Mouse (Mus musculus) adrenal gland, postnatal 14 days (tissue): ENCODE measurements around the gene Vkorc1l1. TPM values are rescaled to one million over a fixed set of nuclear protein-coding genes. Genes with fewer than 3 reads are reported as not detected.
A peak's percentile ranks its signal among the peaks of the same experiment; 100 is the strongest.

Experiments
- DNase-seq: peaks from one replicate; pipeline ENCODE4 v3.0.0; 2021; ENCODE audit warnings: mixed read lengths
- total RNA-seq: library from RNA; stranded (reverse); gene quantifications from 2 replicates; pipeline ENCODE4 v1.2.3, GENCODE M21; 2021

Vkorc1l1 gene
- total RNA-seq, 1 experiment from 2014 or later: 30.1 TPM

DNA sequence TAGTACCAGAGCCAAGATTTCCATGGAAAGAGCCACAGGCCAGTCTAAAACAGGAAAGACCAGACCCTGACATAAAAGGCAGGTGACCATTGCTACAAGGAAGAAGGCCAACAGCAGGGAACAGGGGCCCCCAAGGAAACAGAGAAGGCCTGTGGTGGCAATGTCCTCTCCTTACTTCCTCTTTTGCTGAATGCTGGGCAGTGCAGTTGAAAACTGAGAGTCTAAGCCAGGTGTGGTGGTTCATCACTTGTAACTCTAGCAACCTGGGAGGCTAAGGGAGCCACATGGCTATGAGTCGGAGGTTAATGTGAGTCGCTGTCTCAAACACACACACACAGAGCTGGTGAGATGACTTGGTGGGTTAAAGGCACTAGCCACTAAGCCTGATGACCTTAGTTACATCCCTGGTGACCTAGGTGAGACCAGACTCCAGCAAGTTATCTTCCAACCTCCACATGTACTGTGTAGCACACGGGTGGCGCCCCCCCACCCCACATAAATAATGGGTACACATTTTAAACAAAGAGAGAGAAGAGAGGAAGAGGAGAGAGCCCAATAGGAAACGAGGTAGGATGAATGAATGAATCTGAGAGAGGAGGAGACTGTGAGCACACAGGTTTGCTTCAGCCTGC lies 59.7 kb downstream of the Vkorc1l1 start:
- no peak for DNase-seq

DNA sequence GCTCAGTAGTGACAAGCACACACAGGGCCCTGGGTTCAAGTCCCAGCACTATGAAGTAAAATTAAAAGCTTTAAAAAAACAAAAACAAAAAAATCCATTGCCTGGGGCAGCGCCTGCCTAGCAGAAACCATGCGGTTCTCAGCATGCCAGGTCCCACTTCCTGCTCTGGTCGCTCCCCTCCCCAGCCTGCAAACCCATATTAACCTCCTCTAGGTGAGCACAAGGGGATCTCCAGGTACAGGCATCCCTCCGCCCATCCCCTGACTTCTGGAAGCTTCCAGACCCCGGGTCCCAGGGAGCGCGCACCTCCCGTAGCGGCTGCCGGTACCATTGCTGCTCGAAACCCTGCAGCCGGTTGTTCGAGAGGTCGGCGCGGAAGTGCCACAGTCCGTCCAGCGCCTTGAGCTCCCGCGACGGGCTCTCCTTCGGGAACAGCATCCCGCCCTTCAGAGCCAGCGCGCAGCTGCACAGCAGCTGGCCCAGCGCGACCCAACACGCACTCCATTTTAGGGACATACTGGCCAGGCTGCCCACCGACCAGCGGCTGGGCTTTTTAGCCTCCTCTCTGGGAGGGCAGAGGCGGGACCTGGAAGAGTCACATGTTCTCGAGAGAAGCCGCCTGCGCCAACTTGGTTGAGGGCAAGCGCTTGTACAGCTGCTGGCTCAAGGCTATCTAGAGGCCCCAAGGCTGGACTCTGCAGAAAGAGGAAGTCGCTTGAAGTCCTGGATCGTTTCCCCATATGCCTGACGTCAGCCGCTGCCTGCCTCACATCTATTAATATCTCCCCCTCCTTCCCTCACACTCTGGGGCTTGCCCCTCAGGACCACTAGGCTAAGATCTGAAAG lies 60.8 kb downstream of the Vkorc1l1 start, which contains the start of gene Gusb:
TSS of gene Gusb (minus strand) at position 749 of the 846 bp plus-strand sequence.
- DNase-seq: peak; percentile 94

DNA sequence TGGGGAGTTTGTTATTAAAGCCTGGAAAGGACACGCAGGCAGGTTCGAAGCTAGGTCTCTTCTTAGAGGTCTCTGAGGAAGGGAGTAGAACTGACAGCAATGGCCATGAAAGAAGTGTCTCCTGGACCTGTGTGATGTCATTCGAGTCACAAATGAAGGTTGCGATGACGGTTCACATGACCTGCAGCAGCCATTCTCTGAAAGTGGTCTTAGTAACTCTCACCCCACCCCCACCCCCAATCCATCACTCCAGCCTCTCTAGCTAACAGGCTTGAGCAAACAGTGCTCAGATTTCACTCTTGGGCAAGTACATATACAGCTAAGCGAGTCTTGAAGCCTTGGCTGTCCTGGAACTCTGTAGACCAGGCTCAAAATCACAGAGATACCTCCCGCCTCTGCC lies 61.5 kb downstream of the Vkorc1l1 start:
- DNase-seq: no peak

DNA sequence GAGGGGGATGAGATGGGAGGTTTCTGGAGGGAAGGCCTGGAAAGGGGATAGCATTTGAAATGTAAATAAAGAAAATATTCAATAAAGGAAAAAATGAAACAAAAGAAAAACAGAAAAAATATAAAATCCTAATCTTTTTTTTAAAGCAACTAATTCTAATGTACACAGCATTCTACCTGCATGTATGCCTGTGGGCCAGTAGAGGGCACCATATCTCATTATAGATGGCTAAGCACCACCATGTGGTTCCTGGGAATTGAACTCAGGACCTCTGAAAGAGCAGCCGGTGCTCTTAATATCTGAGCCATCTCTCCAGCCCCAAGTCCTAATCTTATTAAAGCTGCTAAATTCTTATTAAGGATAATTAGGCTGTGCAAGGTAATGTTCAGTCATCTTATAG lies 65.6 kb downstream of the Vkorc1l1 start:
- DNase-seq: no peak

DNA sequence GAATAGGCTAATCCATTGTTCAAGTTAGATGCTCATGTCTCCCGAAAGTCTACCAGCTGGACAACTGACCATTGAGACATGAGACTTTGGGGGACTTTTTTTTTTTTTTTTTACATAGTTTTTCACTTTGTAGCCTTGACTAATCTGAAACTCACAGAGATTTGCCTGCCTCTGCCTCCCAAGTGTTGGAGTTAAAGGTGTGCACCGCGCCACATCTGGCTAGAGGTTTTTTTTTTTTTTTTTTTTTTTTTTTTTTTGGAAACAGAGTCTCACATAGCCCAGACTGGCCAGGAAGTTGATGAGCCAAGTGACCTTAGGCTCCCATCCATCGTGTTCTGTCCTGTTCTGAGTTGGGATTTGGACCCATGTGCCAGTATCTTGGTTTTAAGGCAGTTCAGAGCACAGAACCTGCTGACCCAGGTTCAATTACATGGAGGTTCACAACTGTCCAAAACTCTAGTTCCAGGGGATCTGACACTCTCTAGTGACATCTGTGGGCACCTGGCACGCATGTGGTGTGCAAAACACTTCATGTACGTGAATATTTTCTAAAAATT lies 66.3 kb downstream of the Vkorc1l1 start:
- no peak for DNase-seq

DNA sequence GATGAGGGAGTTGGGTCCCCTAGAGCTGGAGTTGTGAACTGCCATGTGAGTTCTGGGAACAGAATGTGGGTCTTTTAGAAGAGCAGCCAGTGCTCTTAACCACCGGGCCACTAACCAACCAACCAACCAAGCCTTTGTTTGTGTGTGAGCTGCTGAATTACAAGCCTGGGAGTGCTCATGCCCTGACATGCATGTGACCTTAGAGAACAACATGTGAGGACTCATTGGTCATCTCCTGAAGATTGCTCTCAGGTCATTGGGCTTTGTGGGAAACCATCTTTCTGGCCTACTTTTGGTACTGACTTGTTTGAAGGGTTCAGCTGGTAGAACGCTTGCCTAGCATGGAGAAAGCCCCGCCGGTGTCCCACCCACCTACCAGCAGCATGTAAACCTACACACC lies 68.0 kb downstream of the Vkorc1l1 start:
- DNase-seq: no peak

DNA sequence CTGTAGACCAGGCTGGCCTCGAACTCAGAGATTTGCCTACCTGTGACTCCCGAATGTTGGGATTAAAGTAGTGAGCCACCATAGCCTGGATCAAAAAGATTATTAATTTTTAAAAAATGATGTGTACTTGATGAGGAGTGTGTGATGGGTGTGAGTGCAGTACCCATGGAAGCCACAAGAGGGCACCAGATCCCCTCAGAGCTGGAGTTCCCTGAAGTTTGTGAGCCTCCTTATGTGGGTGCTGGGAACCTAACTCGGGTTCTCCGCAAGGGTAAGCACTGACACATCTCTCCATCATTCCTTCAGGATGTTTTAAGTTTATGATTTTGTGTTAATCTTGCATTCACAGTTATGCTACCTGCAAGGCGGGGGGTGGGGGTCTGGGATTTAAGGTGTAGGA lies 69.2 kb downstream of the Vkorc1l1 start:
- no peak for DNase-seq

DNA sequence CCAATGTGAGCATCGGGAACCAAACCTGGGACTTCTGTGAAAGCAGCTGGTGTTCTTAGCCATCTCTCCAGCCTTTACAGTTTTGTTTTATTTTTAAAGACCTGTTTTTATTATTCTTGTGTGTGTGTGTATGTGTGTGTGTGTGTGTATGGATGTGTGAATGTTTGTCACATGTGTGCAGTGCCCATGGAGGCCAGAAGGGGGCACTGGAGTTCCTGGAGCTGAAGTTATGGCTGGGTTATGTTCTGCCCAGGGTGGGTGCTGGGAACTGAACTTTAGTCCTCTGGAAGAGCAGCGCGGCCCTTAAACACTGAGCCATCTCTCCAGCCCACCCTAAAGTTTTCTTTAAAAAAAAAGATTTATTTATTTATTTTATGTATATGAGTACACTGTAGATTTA lies 73.3 kb downstream of the Vkorc1l1 start:
- no peak for DNase-seq

DNA sequence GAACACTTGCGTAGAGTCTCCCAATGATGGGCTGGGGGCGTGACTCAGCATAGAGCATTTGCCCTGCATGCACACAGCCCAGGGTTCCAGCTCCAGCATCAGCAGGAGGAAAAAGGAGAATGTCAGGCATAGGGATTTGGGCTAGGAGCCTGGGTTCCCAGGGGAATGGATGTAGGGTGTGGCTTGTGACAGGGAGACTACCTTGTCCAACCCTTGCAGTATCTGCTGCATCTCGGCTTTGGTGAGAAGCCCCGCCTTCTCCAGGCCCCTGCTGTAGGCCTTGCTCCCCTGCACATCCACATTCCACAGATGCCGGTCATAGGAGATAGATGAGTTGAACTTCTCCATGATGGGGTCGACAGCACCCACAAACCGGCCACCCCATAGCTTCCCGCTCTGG lies 77.7 kb downstream of the Vkorc1l1 start:
- no peak for DNase-seq

DNA sequence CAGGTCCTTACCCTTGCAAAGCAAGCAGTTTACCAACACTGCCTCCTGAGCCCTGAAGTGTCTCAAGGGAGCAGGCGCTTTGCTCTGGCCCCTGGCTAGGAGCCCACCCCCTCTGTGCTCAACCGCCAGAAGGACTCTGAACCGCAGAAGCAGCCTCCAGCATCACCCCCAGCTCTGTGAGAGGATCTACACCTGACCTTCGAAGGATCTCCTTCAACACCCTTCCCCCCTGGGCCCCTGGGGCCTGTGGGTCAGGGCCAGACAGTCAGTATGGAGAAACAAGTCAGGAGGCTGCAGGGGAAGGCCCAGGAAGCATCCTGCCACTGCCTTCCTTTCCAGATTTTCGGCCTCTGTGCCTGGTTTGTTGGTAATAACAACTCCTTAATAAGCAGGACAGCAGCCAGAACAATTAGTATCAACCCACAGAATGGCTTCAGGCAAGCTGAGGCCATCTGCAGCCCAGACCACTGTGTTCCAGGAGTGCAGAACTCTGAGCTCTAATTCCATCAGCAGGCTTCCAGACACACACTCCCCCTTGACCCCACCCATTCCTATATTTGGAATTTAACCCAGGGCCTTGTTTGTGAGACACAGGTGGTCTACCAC lies 79.7 kb downstream of the Vkorc1l1 start:
- peak; percentile 40 for DNase-seq

DNA sequence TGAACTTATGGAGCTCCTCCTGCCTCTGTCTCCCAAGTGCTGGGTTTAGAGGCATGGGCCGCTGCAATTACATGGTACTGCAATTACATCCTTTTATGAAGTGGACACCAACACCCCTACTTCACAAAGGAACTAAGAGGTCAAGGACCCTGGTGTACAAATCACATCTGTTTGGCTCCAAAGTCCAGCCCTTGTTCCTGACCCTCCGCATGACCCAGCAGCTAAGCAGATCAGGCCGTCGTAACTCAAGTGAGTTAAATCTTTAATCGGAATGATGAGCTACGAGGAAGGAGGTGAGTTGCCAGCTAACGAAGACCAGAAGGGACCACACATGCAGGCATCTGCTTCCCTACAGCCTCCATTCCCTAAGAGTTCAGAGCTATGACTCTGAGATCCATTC lies 80.6 kb downstream of the Vkorc1l1 start:
- DNase-seq: no peak

DNA sequence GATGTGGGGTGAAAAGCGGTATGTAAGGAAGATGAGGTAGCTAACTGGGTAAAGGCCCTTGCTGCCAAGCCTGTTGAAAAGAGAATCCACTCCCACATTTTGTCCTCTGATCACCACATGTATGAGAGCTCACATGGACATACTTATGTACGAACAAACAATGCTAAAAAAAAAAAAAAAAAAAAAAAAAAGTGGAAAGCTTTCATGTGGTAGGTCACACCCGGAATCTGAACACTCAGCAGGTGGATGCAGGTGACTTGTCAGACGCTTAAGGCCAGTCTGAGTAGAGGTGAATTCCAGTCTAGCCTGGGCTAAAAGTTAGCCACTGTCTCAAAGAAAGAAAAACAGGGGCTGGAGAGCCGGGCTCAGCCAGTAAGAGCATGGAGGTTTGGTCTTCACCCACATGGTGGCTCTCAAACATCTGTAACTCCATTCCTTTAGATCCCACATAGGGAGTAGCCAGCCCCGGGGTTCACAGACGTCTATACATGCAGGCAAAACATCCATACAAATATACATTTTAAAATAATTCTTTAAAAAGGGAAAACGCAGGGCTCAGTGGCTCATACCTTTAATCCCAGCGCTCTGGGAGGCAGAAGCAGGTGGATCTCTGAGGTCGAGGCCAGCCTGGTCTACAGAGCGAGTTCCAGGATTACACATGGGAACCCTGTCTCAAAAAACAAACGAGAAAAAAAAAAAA lies 81.4 kb downstream of the Vkorc1l1 start:
- DNase-seq: no peak

DNA sequence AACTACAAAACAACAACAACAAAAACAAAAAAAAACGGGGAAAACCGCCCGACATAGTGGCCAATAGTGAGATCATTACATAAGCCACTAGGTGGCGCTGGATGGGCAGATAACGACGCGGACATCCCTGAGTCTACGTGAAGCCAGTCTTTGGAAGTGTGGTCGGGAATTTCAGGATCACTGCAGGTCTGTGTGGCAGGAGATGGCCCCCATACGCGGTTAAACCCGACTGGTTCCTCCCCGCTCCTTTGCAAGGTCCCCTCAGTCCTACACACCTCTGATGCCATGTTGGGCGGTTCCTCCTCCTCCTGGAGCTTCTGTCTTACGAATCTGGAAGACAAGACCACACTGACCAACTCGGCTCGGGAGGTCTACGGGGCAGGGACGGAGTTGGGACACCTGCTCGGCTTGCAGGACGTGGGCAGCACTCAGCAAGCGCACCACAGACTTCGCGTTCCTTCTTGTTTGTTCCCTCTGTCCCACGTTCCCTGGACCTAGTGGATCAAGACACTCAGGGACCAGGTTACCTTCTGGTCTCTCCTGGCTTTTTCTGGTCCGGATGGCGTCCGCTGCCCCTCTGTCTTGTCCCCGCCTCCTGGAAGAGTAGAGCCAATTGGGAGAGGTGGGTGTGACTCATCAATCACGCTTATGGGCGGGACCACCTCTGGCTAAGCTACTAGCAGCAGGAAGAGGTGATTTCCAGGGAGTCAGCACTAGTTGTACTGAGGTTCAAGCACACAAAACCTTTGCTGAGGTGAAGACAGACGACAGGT lies 82.2 kb downstream of the Vkorc1l1 start:
- DNase-seq: peak; percentile 94

DNA sequence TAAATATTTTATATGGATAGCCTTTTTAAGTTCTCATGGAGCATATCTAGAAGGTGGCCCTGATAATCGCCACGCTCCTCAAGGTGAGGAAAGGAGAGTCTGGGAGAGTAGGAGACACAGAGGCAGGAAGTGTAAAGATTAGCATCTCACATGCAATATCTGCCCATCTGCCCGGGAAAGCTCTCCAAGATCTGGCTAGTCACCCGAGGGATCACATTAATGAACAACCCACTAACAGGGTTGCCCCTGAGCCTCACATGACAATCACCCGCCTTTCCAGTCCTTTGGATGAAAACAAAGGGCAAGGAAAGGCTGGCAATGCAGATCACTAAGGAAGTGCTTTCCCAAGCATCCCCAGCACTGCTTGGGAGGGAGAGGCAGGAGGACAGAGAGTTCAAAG lies 85.4 kb downstream of the Vkorc1l1 start:
- no peak for DNase-seq

DNA sequence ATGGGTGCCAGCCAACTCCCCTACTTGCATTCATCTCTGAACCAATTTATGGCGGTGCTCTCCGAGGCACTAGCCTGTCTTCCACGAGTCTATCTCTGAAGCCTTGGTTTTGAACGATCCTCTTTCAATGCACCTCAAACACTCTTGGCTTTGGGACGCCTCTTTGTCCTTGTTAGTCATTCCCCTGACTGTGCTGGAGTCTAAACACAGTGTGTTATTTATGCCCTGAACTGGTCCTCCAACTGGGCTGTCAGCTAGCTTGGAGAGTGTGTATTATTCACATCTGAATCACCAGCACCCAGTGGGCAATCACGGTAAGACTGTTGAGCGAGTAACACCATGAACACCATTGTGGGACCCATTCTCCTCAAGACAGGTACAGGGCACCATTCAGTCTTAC lies 85.9 kb downstream of the Vkorc1l1 start:
- peak; percentile 66 for DNase-seq

DNA sequence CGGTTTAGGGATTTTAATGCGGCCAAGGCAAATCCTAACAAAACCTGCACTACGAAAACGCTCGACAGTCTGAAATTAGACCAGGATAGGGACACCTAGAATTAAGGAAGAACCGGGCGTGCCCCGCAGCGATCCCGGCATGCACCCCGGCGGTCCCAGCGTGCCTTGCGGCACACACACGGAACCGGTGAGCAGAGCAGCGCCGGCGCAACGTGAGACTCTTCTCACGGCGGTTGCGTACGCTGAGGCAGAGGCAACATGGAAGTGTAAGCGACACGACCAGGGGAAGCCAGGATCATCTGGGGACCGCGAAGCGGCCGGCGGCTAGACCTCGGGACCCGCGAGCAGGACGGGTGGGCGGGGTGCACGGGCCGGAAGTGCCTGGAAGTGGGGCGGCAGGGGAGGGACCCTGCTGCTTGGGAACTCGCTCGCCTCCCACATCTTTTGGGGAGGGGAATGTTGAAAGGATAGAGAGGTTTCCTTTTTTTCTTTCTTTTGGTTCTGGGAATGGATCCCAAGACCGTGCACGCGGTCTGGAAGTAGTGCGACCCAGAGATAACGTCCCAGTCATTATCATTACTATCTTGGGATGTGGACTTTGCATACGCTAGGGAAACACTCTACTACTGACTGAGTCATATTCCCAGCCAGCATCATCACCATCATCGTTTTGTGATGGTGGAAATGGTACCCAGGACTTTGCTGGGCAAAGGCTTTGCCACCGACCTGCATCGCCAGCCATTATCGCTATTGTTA lies 87.5 kb downstream of the Vkorc1l1 start, which contains the start of the genes Asl and Crcp:
TSS of gene Asl (minus strand) at position 106 of the 756 bp plus-strand sequence.
TSS of gene Crcp (plus strand) at position 149 of the 756 bp plus-strand sequence.
- peak; percentile 92 for DNase-seq

DNA sequence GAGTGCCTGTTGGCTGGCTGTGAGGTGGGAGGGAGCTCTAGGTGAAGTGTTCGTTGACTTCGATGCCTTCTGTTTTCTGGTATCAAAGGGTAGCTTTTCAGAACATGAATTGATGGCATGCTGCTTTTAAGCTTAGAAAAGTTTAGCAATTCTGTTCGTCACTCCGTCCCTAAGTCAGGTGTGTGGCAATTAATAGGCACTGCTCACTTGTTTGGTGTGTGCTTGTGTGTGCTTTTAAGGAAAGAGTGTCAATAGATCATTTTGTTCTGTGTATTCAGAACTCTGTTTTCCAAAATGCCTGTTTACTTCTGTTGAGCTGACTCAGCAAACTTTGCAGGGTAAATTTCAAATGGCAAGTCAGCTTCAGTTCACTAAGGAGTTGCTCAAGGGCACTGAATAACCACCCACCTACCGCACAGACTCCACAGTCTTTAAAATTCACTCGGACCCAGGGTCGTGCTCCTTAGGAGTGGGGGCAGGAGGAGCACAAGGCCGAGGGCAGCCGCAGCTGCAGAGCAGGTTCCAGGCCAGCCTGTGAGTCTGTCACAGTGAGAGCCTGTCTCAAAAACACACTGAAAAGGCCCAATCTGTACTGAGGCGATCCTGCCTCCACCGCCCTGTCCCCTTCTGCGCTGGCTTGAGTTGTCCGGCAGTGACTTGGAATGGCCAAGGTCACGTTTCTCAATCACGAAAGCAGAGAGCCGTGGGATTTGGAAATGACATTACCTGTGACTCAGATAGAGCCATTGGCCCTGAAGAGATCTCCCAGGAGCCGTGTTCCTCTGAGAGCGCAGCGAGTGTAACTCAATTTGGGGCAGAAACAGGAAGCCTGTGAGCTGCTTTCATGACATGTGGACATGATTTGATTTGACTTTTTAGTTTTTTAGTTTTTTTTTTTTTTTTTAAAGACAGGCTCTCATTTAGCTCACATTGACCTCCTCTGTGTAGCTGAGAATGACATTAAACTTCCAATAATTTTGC lies 89.9 kb downstream of the Vkorc1l1 start:
- DNase-seq: peak; percentile 81

DNA sequence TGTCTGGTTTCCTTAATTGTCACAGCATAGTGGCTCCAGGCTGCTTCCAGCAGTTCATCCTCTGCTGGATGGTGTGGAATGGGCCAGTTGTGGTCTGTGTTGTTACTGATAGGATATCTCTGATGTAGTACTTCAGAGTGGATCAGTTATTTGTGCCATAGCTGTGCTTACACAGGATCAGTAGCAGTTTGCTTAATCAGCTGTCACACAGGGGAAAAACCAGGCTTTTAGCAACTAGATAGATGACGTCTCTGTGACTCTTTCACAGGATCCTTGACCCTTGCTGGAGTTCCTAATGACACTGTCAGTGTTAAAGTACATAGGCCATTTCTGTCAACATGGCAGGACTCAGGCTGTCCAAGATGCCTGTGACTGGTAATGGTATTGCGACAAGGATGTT lies 92.1 kb downstream of the Vkorc1l1 start:
- DNase-seq: no peak
